Mouse (Mus musculus): ENCODE data around the gene Asgr1.

DNA sequence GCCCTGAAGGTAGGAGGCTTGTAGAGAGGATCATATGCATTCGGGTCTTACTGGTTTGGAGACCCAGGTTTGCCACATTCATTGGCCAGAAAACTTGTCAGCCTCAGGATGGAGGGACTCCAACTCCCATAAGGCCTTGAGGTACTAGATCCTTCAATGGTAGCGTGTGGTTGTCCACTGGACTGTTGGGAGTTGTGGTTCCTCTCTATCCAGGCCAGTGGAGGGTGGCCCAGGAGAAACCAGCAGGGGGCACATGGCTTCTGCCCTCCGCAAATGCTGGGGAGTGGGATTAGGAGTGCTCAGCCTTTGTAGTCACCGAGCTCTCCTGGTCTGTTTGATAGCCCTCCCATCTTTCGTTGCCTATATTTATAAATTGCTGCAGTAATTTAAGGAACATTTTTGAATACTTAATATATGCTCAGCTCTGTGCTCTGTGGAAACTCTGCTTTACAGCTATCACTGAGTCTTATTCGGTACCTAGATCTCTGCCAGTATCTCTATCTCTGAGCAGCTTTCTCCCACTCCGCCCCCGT is 33.1 kb upstream of the Asgr1 start:
- TF ChIP-seq MYOG (IDR thresholded peaks at IDR 0.05; ENCODE audit: control insufficient read depth, extremely low read depth, insufficient read length): no peak
- TF ChIP-seq CTCF (IDR thresholded peaks at IDR 0.05; ENCODE audit: control insufficient read depth, insufficient read depth, insufficient read length): peak; percentile 46
- TF ChIP-seq MAX (IDR thresholded peaks at IDR 0.05): no peak

Measured in C2C12 (cell line).